Comparison of ENCODE assay signal across 21 mouse cellular contexts in genomic region chr9:47609443-47609842, GRCm38 (mm10).
DNase-seq lines count a peak whose midpoint lies in the region; ATAC-seq and TF ChIP-seq lines count a peak whose summit lies in the region.
"Had no signal": no experiment of that assay in that cellular context is flagged by ENCODE, and none has a peak within 500 bp of the region (broad histone marks: within the 10 kb centered on the region; RNA-seq: fewer than 3 reads in every experiment).

No protein-coding gene starts in this region.

- no peaks in the 10 kb centered on the region for H3K9me3 ChIP-seq in forebrain, embryonic 15.5 days
- no peaks in the 10 kb centered on the region for H3K9me3 ChIP-seq in forebrain, embryonic 16.5 days (ENCODE audit: control insufficient read depth, low read length)
- no peaks in the 10 kb centered on the region for H3K9me3 ChIP-seq in hindbrain, embryonic 15.5 days
- H3K9me3 ChIP-seq in hindbrain, embryonic 14.5 days (ENCODE audit: control insufficient read depth, low read length): no peaks in the 10 kb centered on the region
- H3K9me3 ChIP-seq in midbrain, postnatal 0 days (ENCODE audit: low read length): no peaks in the 10 kb centered on the region
- H3K9me3 ChIP-seq in midbrain, embryonic 16.5 days (replicated peaks; ENCODE audit: control insufficient read depth, low read length, poor library complexity, severe bottlenecking): no peaks in the 10 kb centered on the region
- H3K9me3 ChIP-seq: forebrain, embryonic 10.5 days; heart, embryonic 10.5 days; heart, embryonic 13.5 days had no signal

- H3K4me1 ChIP-seq in forebrain, embryonic 15.5 days: peaks cover 56% of the 10 kb centered on the region
- H3K4me1 ChIP-seq in forebrain, embryonic 16.5 days (replicated peaks; ENCODE audit: control insufficient read depth, insufficient read depth, low read length): peaks cover 46% of the 10 kb centered on the region
- H3K4me1 ChIP-seq in hindbrain, embryonic 15.5 days (replicated peaks): peaks cover 45% of the 10 kb centered on the region
- H3K4me1 ChIP-seq in hindbrain, embryonic 14.5 days (replicated peaks; ENCODE audit: control insufficient read depth, insufficient read depth, low read length): peaks cover 25% of the 10 kb centered on the region
- H3K4me1 ChIP-seq in midbrain, postnatal 0 days (ENCODE audit: insufficient read depth, low read length): peaks cover 17% of the 10 kb centered on the region; the same call in 1 of the 2 replicates
- H3K4me1 ChIP-seq in midbrain, embryonic 16.5 days (ENCODE audit: control insufficient read depth, insufficient read depth, low read length): peaks cover 31% of the 10 kb centered on the region

- 32% methylated on average over 4 of the region's 4 CpGs for WGBS in forebrain, embryonic 15.5 days
- 35% methylated on average over 4 of the region's 4 CpGs for WGBS in forebrain, embryonic 16.5 days
- 36% methylated on average over 4 of the region's 4 CpGs for WGBS in hindbrain, embryonic 15.5 days
- WGBS in hindbrain, embryonic 14.5 days: 33% methylated on average over 4 of the region's 4 CpGs
- 20% methylated on average over 4 of the region's 4 CpGs for WGBS in midbrain, postnatal 0 days
- 26% methylated on average over 4 of the region's 4 CpGs for WGBS in midbrain, embryonic 16.5 days

- H3K9ac ChIP-seq in forebrain, embryonic 15.5 days (replicated peaks): no peak overlapping the region
- no peak overlapping the region for H3K9ac ChIP-seq in forebrain, embryonic 16.5 days (replicated peaks; ENCODE audit: low read depth, low read length)
- no peak overlapping the region for H3K9ac ChIP-seq in hindbrain, embryonic 15.5 days
- no peak overlapping the region for H3K9ac ChIP-seq in hindbrain, embryonic 14.5 days
- no peak overlapping the region for H3K9ac ChIP-seq in midbrain, postnatal 0 days (replicated peaks; ENCODE audit: low read length, poor library complexity, severe bottlenecking)
- H3K9ac ChIP-seq in midbrain, embryonic 16.5 days (ENCODE audit: low read depth, low read length): no peak overlapping the region
- H3K9ac ChIP-seq: heart, embryonic 13.5 days had no signal

- no peak overlapping the region for H3K4me2 ChIP-seq in forebrain, embryonic 15.5 days (replicated peaks)
- H3K4me2 ChIP-seq in forebrain, embryonic 16.5 days (ENCODE audit: low read length): no peak overlapping the region
- H3K4me2 ChIP-seq in hindbrain, embryonic 15.5 days: no peak overlapping the region
- no peak overlapping the region for H3K4me2 ChIP-seq in hindbrain, embryonic 14.5 days (replicated peaks)
- H3K4me2 ChIP-seq in midbrain, postnatal 0 days (ENCODE audit: low read depth, low read length, poor library complexity, severe bottlenecking): no peak overlapping the region
- H3K4me2 ChIP-seq in midbrain, embryonic 16.5 days (ENCODE audit: low read length): no peak overlapping the region
- H3K4me2 ChIP-seq: heart, embryonic 13.5 days had no signal

- no peak overlapping the region for H3K4me3 ChIP-seq in forebrain, embryonic 15.5 days
- no peak overlapping the region for H3K4me3 ChIP-seq in forebrain, embryonic 16.5 days (replicated peaks; ENCODE audit: low read length)
- H3K4me3 ChIP-seq in hindbrain, embryonic 15.5 days: no peak overlapping the region
- no peak overlapping the region for H3K4me3 ChIP-seq in hindbrain, embryonic 14.5 days (replicated peaks; ENCODE audit: low read length)
- H3K4me3 ChIP-seq in midbrain, postnatal 0 days (ENCODE audit: low read depth, low read length): no peak overlapping the region
- no peak overlapping the region for H3K4me3 ChIP-seq in midbrain, embryonic 16.5 days (ENCODE audit: low read depth, low read length)
- H3K4me3 ChIP-seq: forebrain, embryonic 10.5 days; gastrocnemius, adult 2 months; heart, embryonic 10.5 days; heart, embryonic 13.5 days had no signal

- peak overlapping the region; percentile 31; the same call in 1 of the 2 replicates for H3K27ac ChIP-seq in forebrain, embryonic 15.5 days (replicated peaks)
- H3K27ac ChIP-seq in forebrain, embryonic 16.5 days (ENCODE audit: low read length): no peak overlapping the region; the same call in 1 of the 2 replicates
- H3K27ac ChIP-seq in hindbrain, embryonic 15.5 days (replicated peaks): 0 out of 2 replicates have a peak overlapping the region, but pooled peaks have one; percentile 20
- H3K27ac ChIP-seq in hindbrain, embryonic 14.5 days: no peak overlapping the region
- no peak overlapping the region for H3K27ac ChIP-seq in midbrain, postnatal 0 days (ENCODE audit: low read depth, low read length)
- H3K27ac ChIP-seq in midbrain, embryonic 16.5 days (ENCODE audit: low read length): no peak overlapping the region; the same call in 1 of the 2 replicates
- H3K27ac ChIP-seq: forebrain, embryonic 10.5 days; gastrocnemius, adult 2 months; heart, embryonic 10.5 days; heart, embryonic 13.5 days had no signal

- DNase-seq in hindbrain, embryonic 14.5 days (ENCODE audit: low spot score): no peak
- DNase-seq in layer of hippocampus, adult 9-11 months: peak; percentile 36
- DNase-seq in layer of hippocampus, postnatal 36 days: no peak
- peak; percentile 44 for DNase-seq in midbrain, postnatal 0 days (ENCODE audit: low spot score)
- DNase-seq: adrenal gland, adult 8-10 months; adrenal gland, postnatal 25 days; cerebellum, adult 18-20 months; cerebellum, adult 9-10 months; gastrocnemius, adult 2 months; gastrocnemius, postnatal 14 days; heart, adult 18-20 months; heart, postnatal 14 days; heart, postnatal 4 days had no signal

- ATAC-seq in forebrain, embryonic 15.5 days (replicated peaks): no peak
- no peak for ATAC-seq in forebrain, embryonic 16.5 days
- ATAC-seq in hindbrain, embryonic 15.5 days (ENCODE audit: low FRiP score, low read depth): no peak
- ATAC-seq in hindbrain, embryonic 14.5 days (ENCODE audit: low FRiP score): no peak
- ATAC-seq in midbrain, postnatal 0 days (ENCODE audit: low FRiP score): no peak
- ATAC-seq in midbrain, embryonic 16.5 days: no peak
- ATAC-seq: activated CD4-positive, CD25-positive, alpha-beta regulatory T cell, adult 4 months had no signal

- TF ChIP-seq CTCF in midbrain, postnatal 0 days (IDR thresholded peaks at IDR 0.05): no peak

- no peaks in the 10 kb centered on the region for H3K27me3 ChIP-seq in forebrain, embryonic 15.5 days
- no peaks in the 10 kb centered on the region for H3K27me3 ChIP-seq in forebrain, embryonic 16.5 days (replicated peaks; ENCODE audit: control insufficient read depth, insufficient read depth, low read length)
- no peaks in the 10 kb centered on the region for H3K27me3 ChIP-seq in hindbrain, embryonic 15.5 days
- no peaks in the 10 kb centered on the region for H3K27me3 ChIP-seq in hindbrain, embryonic 14.5 days (ENCODE audit: control insufficient read depth, insufficient read depth, low read length)
- H3K27me3 ChIP-seq in midbrain, postnatal 0 days (ENCODE audit: insufficient read depth, low read length): no peaks in the 10 kb centered on the region
- H3K27me3 ChIP-seq in midbrain, embryonic 16.5 days (ENCODE audit: control insufficient read depth, insufficient read depth, low read depth, low read length): no peaks in the 10 kb centered on the region
- H3K27me3 ChIP-seq: heart, embryonic 13.5 days had no signal

- no peaks in the 10 kb centered on the region for H3K36me3 ChIP-seq in forebrain, embryonic 15.5 days
- no peaks in the 10 kb centered on the region for H3K36me3 ChIP-seq in forebrain, embryonic 16.5 days (ENCODE audit: control insufficient read depth, insufficient read depth)
- H3K36me3 ChIP-seq in hindbrain, embryonic 15.5 days: no peaks in the 10 kb centered on the region
- no peaks in the 10 kb centered on the region for H3K36me3 ChIP-seq in hindbrain, embryonic 14.5 days (replicated peaks; ENCODE audit: control insufficient read depth, insufficient read depth)
- H3K36me3 ChIP-seq in midbrain, postnatal 0 days (ENCODE audit: insufficient read depth, low read length): no peaks in the 10 kb centered on the region
- H3K36me3 ChIP-seq in midbrain, embryonic 16.5 days (ENCODE audit: control insufficient read depth, insufficient read depth, low read length): no peaks in the 10 kb centered on the region
- H3K36me3 ChIP-seq: forebrain, embryonic 10.5 days; heart, embryonic 10.5 days; heart, embryonic 13.5 days had no signal

Comparison
In these comparisons a context has a peak if more than half of its experiments do, and no peak if none do; other contexts are left out.
1. H3K27ac ChIP-seq: peak in forebrain, embryonic 15.5 days (single experiment) and hindbrain, embryonic 15.5 days (single experiment); none in forebrain, embryonic 16.5 days (single experiment), hindbrain, embryonic 14.5 days (single experiment), midbrain, postnatal 0 days (single experiment) and midbrain, embryonic 16.5 days (single experiment).
2. DNase-seq: peak in layer of hippocampus, adult 9-11 months (single experiment) and midbrain, postnatal 0 days (single experiment); none in hindbrain, embryonic 14.5 days (single experiment) and layer of hippocampus, postnatal 36 days (0 of 2).